Mouse (Mus musculus) midbrain, embryonic 10.5 days (tissue): ENCODE measurements around the gene Cntnap2. TPM values are rescaled to one million over a fixed set of nuclear protein-coding genes. Genes with fewer than 3 reads are reported as not detected.
A peak's percentile ranks its signal among the peaks of the same experiment; 100 is the strongest.

Experiments
- DNase-seq: peaks from one replicate; pipeline ENCODE4 v3.0.0-alpha.2; 2017; ENCODE audit warnings: low spot score
- H3K27ac ChIP-seq: fragments of 300-500 bp; sonication (generic); replicated peaks from 2 replicates; pipeline ENCODE4 v1.5.1; 2016; ENCODE audit warnings: mild to moderate bottlenecking
- H3K27me3 ChIP-seq: fragments of 300-500 bp; sonication (generic); 2 replicates; pipeline ENCODE4 v1.6.1; 2016; ENCODE audit warnings: low read depth, mild to moderate bottlenecking; ENCODE audit not compliant: poor library complexity, severe bottlenecking
- H3K36me3 ChIP-seq: fragments of 300-500 bp; sonication (generic); 2 replicates; pipeline ENCODE4 v1.6.1; 2016; ENCODE audit warnings: mild to moderate bottlenecking, moderate library complexity
- H3K4me1 ChIP-seq: fragments of 300-500 bp; sonication (generic); 2 replicates; pipeline ENCODE4 v1.6.1; 2016
- H3K4me3 ChIP-seq: fragments of 300-500 bp; sonication (generic); 2 replicates; pipeline ENCODE4 v1.5.1; 2016; ENCODE audit warnings: mild to moderate bottlenecking, moderate library complexity
- H3K9me3 ChIP-seq: fragments of 300-500 bp; sonication (generic); replicated peaks from 2 replicates; pipeline ENCODE4 v1.6.1; 2016; ENCODE audit warnings: mild to moderate bottlenecking
- WGBS: fragments of 180-500 bp; shearing (Covaris S2); methylation state at CpG from one replicate; pipeline ENCODE4 v1.1.7; 2016; 5-methylcytosine and 5-hydroxymethylcytosine counted together
- polyA plus RNA-seq: library from polyadenylated mRNA; unstranded; fragments of >200 nt; fragmentation: Nextera tagmentation; extraction: Ambion mirVana; gene quantifications from 2 replicates; pipeline ENCODE4 v1.2.1, GENCODE M21; 2016

The Cntnap2 gene
- polyA plus RNA-seq, 1 experiment from 2014 or later: 23.2 TPM

DNA sequence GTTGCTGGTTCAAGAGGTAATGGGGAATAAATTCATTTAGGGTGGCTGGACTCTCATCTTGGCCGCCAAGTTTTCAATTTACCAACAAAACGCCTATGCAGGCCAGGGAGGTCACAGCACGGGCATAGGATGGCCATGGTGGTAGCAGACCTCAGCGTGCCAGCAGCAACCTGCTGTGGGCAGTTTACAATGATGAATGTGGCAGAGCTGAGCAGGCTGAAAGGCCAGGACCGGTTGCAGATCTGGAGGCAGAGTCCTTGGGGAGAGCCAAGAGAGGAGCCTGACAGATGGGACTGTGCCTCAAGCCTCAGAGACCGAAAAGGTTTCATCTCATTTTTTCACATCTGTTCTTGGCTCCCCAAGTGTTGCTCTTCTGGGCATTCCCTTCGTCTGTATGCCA lies 322.0 kb downstream of the Cntnap2 start:
- no peaks in the 10 kb centered on the region for H3K9me3 ChIP-seq
- no peaks in the 10 kb centered on the region for H3K4me1 ChIP-seq
- no peaks in the 10 kb centered on the region for H3K27me3 ChIP-seq
- DNase-seq: no peak
- no peaks in the 10 kb centered on the region for H3K36me3 ChIP-seq
- WGBS: 76% methylated on average over 7 of the region's 7 CpGs
- H3K4me3 ChIP-seq: no peak overlapping the region
- no peak overlapping the region for H3K27ac ChIP-seq

DNA sequence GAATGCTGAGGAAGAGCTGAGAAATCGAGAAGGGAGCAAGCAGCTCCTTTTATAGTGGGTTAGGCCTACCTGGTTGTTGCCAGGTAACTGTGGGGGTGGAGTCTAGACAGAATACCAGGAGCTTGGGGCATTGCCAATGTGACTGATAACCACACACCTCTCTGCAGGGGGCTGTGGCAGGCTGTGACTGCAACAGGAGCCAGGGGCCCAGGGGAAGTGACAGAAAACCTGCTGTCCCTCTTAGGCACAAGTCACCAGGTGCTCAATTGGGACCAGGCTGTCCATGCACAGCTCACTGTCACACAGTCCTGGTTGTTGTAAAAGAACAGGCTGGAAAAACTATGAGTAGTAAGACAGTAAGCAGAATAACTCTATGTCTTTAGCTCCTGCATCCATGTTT lies 329.9 kb downstream of the Cntnap2 start:
- Histone ChIP-seq H3K9me3 (no peaks in the 10 kb centered on the region), H3K27ac (no peak overlapping the region), H3K27me3 (no peaks in the 10 kb centered on the region), H3K4me1 (no peaks in the 10 kb centered on the region), H3K36me3 (no peaks in the 10 kb centered on the region), H3K4me3 (no peak overlapping the region)
- WGBS: 72% methylated on average over 1 of the region's 1 CpGs
- no peak for DNase-seq

DNA sequence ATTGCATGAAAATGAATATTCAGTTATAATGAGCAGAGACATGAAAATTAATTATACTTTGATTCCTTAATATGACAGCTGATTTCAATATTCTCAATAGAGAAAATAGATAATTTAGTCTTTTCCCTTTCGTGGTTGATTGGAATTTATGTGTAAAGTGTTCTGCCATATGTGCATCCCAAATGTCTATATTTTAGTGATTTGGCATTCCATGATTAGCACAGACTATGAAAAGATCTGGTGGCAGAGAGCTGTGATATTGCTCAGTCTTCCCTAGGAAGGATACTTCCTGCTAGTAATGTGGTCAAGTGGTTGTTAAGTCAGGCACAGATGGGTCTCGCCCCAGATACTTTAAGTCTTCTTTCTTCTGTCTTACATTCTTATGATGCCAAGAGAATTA lies 354.5 kb downstream of the Cntnap2 start:
- WGBS: 85% methylated on average over 2 of the region's 2 CpGs
- DNase-seq: no peak
- H3K4me1 ChIP-seq: no peaks in the 10 kb centered on the region
- no peaks in the 10 kb centered on the region for H3K27me3 ChIP-seq
- H3K27ac ChIP-seq: no peak overlapping the region
- H3K9me3 ChIP-seq: no peaks in the 10 kb centered on the region
- no peak overlapping the region for H3K4me3 ChIP-seq
- H3K36me3 ChIP-seq: no peaks in the 10 kb centered on the region

DNA sequence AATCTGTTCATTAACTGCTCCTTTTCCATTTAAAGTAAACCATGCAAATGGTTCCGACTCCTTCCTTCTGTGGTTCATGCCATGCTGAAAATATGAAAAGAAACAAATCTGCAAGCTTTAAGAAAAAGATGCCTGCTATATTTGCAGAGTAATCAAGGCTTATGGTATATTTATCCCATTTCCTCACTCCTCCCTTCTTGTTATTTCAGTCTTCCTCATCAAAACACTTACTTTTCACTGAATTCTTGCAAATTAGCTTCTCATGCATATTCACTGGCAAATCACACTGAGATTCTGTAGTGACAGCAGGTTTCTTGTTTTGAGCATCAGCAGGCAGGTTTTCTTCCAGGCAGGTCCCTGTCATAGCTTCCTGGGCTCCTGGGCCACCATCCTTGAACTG lies 396.3 kb downstream of the Cntnap2 start:
- WGBS: 97% methylated on average over 1 of the region's 1 CpGs
- no peak overlapping the region for H3K4me3 ChIP-seq

DNA sequence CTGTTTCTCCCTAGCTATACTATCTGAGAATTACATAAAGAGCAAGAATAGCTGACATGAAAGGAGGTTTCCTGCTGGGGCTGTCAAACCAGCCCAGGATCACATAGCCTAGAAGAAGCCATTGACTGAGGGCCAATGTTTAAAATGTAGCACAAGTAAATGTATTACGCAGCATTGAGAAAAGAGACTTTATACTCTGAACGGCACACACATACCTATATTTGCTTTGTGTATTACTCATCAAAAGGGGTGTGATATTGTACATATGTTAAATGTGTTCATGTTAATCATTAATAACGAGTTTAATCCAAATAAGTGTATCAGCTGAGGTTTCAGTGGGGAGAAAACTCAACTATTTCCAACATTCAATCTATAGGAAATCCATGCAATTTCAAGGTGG lies 459.1 kb downstream of the Cntnap2 start:
- H3K4me1 ChIP-seq: no peaks in the 10 kb centered on the region
- H3K36me3 ChIP-seq: no peaks in the 10 kb centered on the region
- DNase-seq: no peak
- WGBS: 82% methylated on average over 3 of the region's 3 CpGs
- no peak overlapping the region for H3K27ac ChIP-seq
- H3K27me3 ChIP-seq: no peaks in the 10 kb centered on the region
- no peak overlapping the region for H3K4me3 ChIP-seq
- H3K9me3 ChIP-seq: no peaks in the 10 kb centered on the region

More for the DNA sequence above, 396.3 kb downstream of the Cntnap2 start:
- no peaks in the 10 kb centered on the region for H3K9me3 ChIP-seq
- H3K36me3 ChIP-seq: no peaks in the 10 kb centered on the region
- H3K27ac ChIP-seq: no peak overlapping the region
- H3K4me1 ChIP-seq: no peaks in the 10 kb centered on the region
- DNase-seq: no peak
- H3K27me3 ChIP-seq: no peaks in the 10 kb centered on the region

DNA sequence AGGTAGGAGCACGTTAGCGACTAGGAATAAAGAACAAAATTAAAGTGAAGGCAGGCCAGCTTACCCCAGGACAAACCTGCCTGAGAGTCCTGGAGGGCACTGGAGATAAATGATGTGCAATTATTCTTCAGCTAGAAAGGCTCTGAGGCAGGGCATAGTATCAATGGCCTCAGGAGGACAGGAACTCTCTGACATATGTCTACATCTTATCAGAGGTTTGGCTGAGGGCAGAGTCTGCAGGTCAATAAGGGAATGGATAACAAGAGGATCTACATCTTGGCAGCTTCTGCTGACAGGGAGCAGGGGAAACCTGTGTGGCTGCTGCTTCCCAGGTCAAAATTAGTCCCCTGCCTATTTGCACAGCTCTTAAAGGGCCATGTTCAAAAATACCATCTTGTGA lies 477.8 kb downstream of the Cntnap2 start:
- no peak for DNase-seq
- WGBS: 78% methylated on average over 2 of the region's 2 CpGs
- no peaks in the 10 kb centered on the region for H3K36me3 ChIP-seq
- H3K4me1 ChIP-seq: no peaks in the 10 kb centered on the region
- no peaks in the 10 kb centered on the region for H3K27me3 ChIP-seq
- H3K27ac ChIP-seq: no peak overlapping the region
- no peaks in the 10 kb centered on the region for H3K9me3 ChIP-seq
- H3K4me3 ChIP-seq: no peak overlapping the region

DNA sequence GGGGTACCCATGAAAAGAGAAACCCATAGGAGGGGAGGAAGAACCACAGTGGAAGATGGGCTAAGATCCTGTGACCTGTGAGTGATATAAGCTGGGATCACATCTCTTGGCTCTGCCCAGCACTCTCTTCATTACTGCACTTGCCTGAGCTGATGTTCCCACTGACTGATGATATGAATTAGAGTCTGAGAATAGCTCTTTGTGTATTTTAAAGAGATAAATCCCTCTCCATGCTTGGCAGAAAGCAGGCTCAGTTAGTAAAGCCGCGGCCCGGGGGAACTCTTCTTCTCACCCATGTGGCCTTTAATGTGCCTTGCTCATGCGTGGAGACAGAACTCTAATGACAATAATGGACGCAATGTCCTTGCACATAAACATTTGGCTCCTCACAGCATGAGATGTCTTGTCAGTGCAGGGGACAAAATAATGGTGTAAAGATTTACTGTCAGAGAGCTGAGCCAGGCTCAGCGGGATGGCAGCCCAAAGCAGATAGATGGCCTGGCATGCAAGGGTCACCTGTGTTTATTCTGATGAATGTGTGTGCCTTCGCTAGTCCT lies 485.2 kb downstream of the Cntnap2 start:
- H3K36me3 ChIP-seq: no peaks in the 10 kb centered on the region
- peak; percentile 14 for DNase-seq
- H3K4me1 ChIP-seq: peaks cover 7% of the 10 kb centered on the region
- 53% methylated on average over 7 of the region's 7 CpGs for WGBS
- H3K9me3 ChIP-seq: no peaks in the 10 kb centered on the region
- no peak overlapping the region for H3K27ac ChIP-seq
- H3K27me3 ChIP-seq: no peaks in the 10 kb centered on the region
- H3K4me3 ChIP-seq: no peak overlapping the region

DNA sequence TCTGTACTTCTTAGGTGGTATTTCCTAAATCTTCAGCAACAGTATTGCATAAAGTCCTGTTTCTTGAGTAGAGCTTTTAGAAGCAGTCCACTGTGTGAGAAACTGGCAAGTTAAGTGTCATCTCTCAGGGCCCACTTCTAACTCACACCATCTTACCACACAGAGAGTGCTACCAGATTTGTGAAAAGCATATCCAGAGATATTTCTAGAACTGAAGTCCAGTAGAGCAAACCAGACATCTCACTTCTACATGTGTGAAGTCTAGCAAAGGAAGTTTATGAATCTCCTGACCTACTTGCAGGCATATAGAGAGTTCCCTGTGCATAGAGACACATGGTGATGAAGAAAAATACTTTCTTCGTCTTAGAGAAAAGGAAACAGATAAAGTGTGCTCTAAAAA lies 500.6 kb downstream of the Cntnap2 start:
- Histone ChIP-seq H3K4me3 (no peak overlapping the region), H3K9me3 (no peaks in the 10 kb centered on the region), H3K4me1 (no peaks in the 10 kb centered on the region), H3K36me3 (no peaks in the 10 kb centered on the region), H3K27me3 (no peaks in the 10 kb centered on the region), H3K27ac (no peak overlapping the region)
- no peak for DNase-seq
- 89% methylated on average over 1 of the region's 1 CpGs for WGBS

DNA sequence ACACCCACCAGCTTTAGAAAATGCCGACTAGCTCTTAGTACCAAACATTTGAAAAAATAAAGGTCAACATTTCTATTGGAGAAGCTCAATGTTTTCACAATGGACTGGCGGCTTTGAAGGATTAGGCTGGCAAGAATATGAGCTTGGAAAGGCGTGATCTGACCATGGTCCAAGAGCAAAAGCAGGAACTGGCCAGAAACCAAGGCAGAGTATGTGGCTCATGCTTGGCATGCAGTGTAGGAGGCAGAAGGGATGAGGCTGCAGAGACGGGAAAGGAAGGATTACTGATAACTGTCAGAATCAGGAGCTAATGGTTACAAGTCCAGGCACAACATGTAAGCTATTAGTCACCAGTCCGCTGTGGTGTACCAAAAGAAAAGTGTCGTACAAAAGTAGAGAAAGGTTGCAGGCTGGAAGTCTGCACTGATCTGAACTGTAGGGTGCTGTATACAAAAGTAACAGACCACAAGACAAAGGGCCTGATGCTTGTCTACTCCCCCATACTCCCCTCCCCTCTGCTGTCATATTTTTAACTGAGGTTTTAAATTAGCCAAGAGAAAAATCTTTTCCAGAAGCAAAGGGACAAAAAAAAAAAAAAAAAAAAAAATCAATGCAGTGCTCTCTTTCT lies 525.4 kb downstream of the Cntnap2 start:
- 84% methylated on average over 6 of the region's 6 CpGs for WGBS
- Histone ChIP-seq H3K27ac (no peak overlapping the region), H3K9me3 (no peaks in the 10 kb centered on the region), H3K27me3 (no peaks in the 10 kb centered on the region), H3K4me1 (no peaks in the 10 kb centered on the region), H3K4me3 (no peak overlapping the region), H3K36me3 (no peaks in the 10 kb centered on the region)
- DNase-seq: no peak

DNA sequence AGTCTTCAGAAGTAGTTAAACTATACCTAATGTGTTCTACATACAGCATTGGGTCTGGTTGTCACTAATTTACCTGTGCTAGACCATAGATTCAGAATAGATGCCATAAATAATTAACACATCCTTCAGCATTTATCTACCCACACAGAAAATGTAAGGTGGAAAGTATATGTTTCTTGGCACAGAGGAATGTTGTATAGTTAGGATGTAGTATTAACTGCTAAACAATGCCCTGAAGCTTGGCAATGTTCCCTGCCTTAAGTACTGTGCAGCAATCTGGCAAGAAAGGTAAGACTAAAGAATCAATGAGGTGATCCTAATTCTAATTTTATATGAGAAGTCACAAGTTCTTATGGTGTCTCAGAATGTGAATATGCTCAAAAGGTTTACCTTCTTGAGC lies 529.9 kb downstream of the Cntnap2 start:
- Histone ChIP-seq H3K9me3 (no peaks in the 10 kb centered on the region), H3K27me3 (no peaks in the 10 kb centered on the region), H3K36me3 (no peaks in the 10 kb centered on the region), H3K4me1 (no peaks in the 10 kb centered on the region), H3K27ac (no peak overlapping the region), H3K4me3 (no peak overlapping the region)
- no peak for DNase-seq

DNA sequence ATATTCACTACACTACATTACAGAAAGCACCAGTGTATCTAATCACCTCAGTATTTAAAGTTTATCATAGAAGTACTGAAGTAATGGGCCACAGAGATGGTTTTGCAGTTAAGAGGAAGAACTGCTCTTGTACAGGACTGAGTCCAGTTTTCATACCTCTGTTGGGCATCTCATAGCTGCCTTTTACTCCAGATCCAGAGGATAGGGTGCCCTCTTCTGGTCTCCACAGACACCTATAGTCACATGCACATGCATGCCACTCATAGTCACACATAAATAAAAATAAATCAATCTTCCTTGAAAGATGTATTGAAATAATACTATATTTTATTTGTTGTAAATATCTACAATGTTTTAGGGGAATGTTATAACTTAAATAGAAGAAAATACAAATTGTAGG lies 587.9 kb downstream of the Cntnap2 start:
- H3K27ac ChIP-seq: no peak overlapping the region
- H3K4me1 ChIP-seq: no peaks in the 10 kb centered on the region
- no peak for DNase-seq
- H3K27me3 ChIP-seq: no peaks in the 10 kb centered on the region
- no peaks in the 10 kb centered on the region for H3K9me3 ChIP-seq
- H3K36me3 ChIP-seq: no peaks in the 10 kb centered on the region
- H3K4me3 ChIP-seq: no peak overlapping the region

DNA sequence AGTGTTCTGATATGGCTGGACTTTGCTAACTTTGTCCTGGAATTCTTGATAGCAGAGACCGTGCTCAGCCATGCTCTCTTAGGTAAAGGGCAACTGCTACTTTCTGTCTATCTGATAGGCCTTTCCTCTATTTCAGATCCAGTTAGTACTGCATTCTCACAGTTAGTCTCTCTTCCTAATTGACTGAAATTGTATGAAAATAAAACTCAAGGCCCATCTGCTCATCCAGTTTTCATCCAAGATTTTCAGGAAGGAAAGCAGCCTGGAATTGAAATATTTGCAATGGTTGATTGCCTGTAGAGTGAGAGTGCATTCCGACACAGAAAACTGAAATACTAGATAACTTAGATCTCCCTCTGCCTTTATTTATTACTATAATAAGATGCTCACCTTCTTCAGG lies 589.3 kb downstream of the Cntnap2 start:
- Histone ChIP-seq H3K4me3 (no peak overlapping the region), H3K27ac (no peak overlapping the region), H3K27me3 (no peaks in the 10 kb centered on the region), H3K36me3 (no peaks in the 10 kb centered on the region), H3K4me1 (no peaks in the 10 kb centered on the region), H3K9me3 (no peaks in the 10 kb centered on the region)
- DNase-seq: no peak
- WGBS: 91% methylated on average over 2 of the region's 2 CpGs

DNA sequence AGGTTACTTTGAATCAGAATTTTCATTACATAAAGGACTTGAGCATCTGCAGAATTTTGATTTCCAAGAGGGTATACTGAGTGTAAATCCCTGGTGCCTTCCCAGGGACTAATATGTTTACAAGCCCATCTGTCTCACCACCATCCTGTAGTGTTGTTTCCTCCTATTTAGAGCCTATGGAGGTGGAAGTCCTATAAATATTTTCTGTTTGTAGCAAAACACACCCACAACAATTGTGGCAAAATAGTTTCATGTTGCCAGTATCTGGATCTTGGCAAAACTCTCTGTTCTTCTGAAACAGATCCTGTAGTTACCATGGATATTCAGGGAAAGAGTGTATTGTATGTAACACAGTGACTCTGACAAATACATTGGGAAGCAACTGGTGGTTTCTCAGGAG lies 641.1 kb downstream of the Cntnap2 start:
- H3K27me3 ChIP-seq: no peaks in the 10 kb centered on the region
- H3K4me1 ChIP-seq: no peaks in the 10 kb centered on the region
- DNase-seq: no peak
- no peaks in the 10 kb centered on the region for H3K36me3 ChIP-seq
- H3K4me3 ChIP-seq: no peak overlapping the region
- H3K9me3 ChIP-seq: no peaks in the 10 kb centered on the region
- no peak overlapping the region for H3K27ac ChIP-seq

DNA sequence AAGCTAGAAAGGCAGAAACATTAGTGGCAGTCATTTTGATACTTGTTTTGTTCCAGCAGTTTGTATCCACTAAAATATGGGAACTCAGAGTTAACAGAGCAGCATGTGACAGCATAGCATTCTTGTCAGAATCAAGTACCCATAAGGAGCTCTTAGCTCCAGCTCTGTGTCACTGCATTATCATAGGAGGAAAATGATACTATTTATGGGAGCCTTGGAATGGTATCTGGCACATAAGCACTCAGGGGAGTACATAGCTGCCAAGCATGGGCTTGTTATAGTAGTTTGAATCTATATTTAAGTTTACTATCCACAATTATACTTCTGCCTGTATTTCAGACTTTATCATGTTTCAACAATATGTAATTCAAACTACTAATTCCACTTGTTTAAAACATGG lies 732.5 kb downstream of the Cntnap2 start:
- DNase-seq: no peak
- H3K9me3 ChIP-seq: no peaks in the 10 kb centered on the region
- H3K4me3 ChIP-seq: no peak overlapping the region
- no peaks in the 10 kb centered on the region for H3K4me1 ChIP-seq
- H3K27me3 ChIP-seq: no peaks in the 10 kb centered on the region
- H3K27ac ChIP-seq: no peak overlapping the region
- no peaks in the 10 kb centered on the region for H3K36me3 ChIP-seq
